Mouse (Mus musculus) heart, embryonic 14.5 days (tissue): ENCODE measurements around the gene Nptx1. TPM values are rescaled to one million over a fixed set of nuclear protein-coding genes. Genes with fewer than 3 reads are reported as not detected.

Source experiments
- ATAC-seq: fragments of 200-750 bp; cut with Nextera tagmentation; 2 replicates; pipeline ENCODE4 v1.8.0; 2017; ENCODE audit warnings: low read depth, moderate TSS enrichment; ENCODE audit not compliant: insufficient number of reproducible peaks, insufficient read depth, low FRiP score
- H3K27ac ChIP-seq, 2 experiments: fragments of 200-500 bp in 1 of 2; fragments of 300-500 bp in 1 of 2; sonication (generic) in 1 of 2; replicated peaks in 1 of 2; 2 replicates each; pipeline ENCODE4 v1.5.1; 2012 to 2014; ENCODE audit warnings: low read depth in 2 of 2, low read length in 2 of 2, control low read depth in 1 of 2, mild to moderate bottlenecking in 1 of 2, mixed read lengths in 1 of 2; ENCODE audit not compliant: control insufficient read depth in 1 of 2, insufficient read depth in 1 of 2
- H3K27me3 ChIP-seq: fragments of 300-500 bp; sonication (generic); 2 replicates; pipeline ENCODE4 v1.6.1; 2014; ENCODE audit warnings: mild to moderate bottlenecking, low read length, control low read depth; ENCODE audit not compliant: control insufficient read depth, insufficient read depth
- H3K36me3 ChIP-seq: fragments of 300-500 bp; sonication (generic); 2 replicates; pipeline ENCODE4 v1.6.1; 2014; ENCODE audit warnings: mild to moderate bottlenecking, control low read depth, low read length, mixed read lengths; ENCODE audit not compliant: control insufficient read depth, insufficient read depth
- H3K4me1 ChIP-seq, 2 experiments: fragments of 200-500 bp in 1 of 2; fragments of 300-500 bp in 1 of 2; sonication (generic) in 1 of 2; 2 replicates each; pipeline ENCODE4 v1.6.1; 2012 to 2014; ENCODE audit warnings: low read length in 2 of 2, control low read depth in 1 of 2, mixed read lengths in 1 of 2; ENCODE audit not compliant: control insufficient read depth in 2 of 2, insufficient read depth in 2 of 2
- H3K4me2 ChIP-seq: fragments of 300-500 bp; sonication (generic); 2 replicates; pipeline ENCODE4 v1.6.1; 2014; ENCODE audit warnings: mild to moderate bottlenecking, low read length
- H3K4me3 ChIP-seq, 2 experiments: fragments of 200-500 bp in 1 of 2; fragments of 300-500 bp in 1 of 2; sonication (generic) in 1 of 2; 2 replicates each; pipeline ENCODE4 v1.5.1; 2012 to 2014; ENCODE audit warnings: low read length in 2 of 2, mild to moderate bottlenecking in 2 of 2, control low read depth in 1 of 2, low read depth in 1 of 2, moderate library complexity in 1 of 2; ENCODE audit not compliant: control insufficient read depth in 1 of 2, insufficient read depth in 1 of 2
- H3K9ac ChIP-seq: fragments of 300-500 bp; sonication (generic); 2 replicates; pipeline ENCODE4 v1.6.1; 2014; ENCODE audit warnings: mild to moderate bottlenecking, low read length
- H3K9me3 ChIP-seq: fragments of 300-500 bp; sonication (generic); 2 replicates; pipeline ENCODE4 v1.6.1; 2016; ENCODE audit warnings: low read length, control low read depth; ENCODE audit not compliant: control insufficient read depth
- WGBS: fragments of 180-500 bp; shearing (Covaris S2); extraction: QIAGEN DNeasy Blood & Tissue Kit; methylation state at CpG from one replicate; pipeline ENCODE4 v1.1.7; 2014; 5-methylcytosine and 5-hydroxymethylcytosine counted together
- polyA plus RNA-seq: library from polyadenylated mRNA; unstranded; fragments of >200 nt; fragmentation: Nextera tagmentation; extraction: Ambion mirVana; gene quantifications from 2 replicates; pipeline ENCODE4 v1.2.1, GENCODE M21; 2014

The Nptx1 gene
- polyA plus RNA-seq, 1 experiment from 2014 or later: 0.81 TPM

DNA sequence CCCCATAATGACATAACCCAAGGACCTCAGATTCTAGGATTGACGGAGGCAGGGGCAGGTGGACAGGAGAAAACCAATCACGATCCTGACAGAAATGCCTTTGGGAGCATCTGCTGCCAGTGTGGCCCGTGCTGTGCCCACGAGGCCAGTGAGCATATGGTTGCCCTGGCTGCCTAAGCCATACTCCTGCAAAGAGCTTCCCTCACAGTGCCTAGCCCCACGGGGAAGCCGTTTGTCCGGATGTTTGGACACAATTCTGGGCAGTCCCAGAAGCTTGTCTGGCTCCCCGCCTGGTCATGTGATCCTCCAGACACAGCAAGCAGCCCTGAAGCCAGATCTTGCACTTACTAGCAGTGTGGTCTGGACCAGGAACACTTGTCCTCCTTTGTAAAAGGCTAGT, 24.8 kb downstream of the Nptx1 start:
- H3K4me2 ChIP-seq: no peak overlapping the region
- H3K36me3 ChIP-seq: no peaks in the 10 kb centered on the region
- peaks cover 2% of the 10 kb centered on the region in 2 experiments; a peak in 1 of 4 replicates for H3K4me1 ChIP-seq
- H3K4me3 ChIP-seq: no peak overlapping the region
- 73% methylated on average over 8 of the region's 8 CpGs for WGBS
- no peak overlapping the region for H3K9ac ChIP-seq
- no peaks in the 10 kb centered on the region for H3K9me3 ChIP-seq
- H3K27ac ChIP-seq: no peak overlapping the region
- H3K27me3 ChIP-seq: no peaks in the 10 kb centered on the region
- ATAC-seq: no peak

- Histone ChIP-seq H3K36me3 (no peaks in the 10 kb centered on the region), H3K9ac (no peak overlapping the region), H3K4me3 (no peak overlapping the region), H3K27me3 (no peaks in the 10 kb centered on the region), H3K4me1 (peaks cover 2% of the 10 kb centered on the region in 2 experiments; a peak in 1 of 4 replicates), H3K9me3 (no peaks in the 10 kb centered on the region), H3K27ac (no peak overlapping the region), H3K4me2 (no peak overlapping the region)
- WGBS: 75% methylated on average over 6 of the region's 6 CpGs
- no peak for ATAC-seq
Measured at GRCm38 (mm10) chr11:119521920-119522710, 25.4 kb downstream of the Nptx1 start.

GRCm38 (mm10) chr11:119520713-119521063, 26.9 kb downstream of the Nptx1 start:
- Histone ChIP-seq H3K4me3 (no peak overlapping the region), H3K9me3 (no peaks in the 10 kb centered on the region), H3K4me2 (no peak overlapping the region), H3K36me3 (no peaks in the 10 kb centered on the region), H3K9ac (no peak overlapping the region), H3K27me3 (peaks cover 8% of the 10 kb centered on the region), H3K27ac (no peak overlapping the region), H3K4me1 (peaks cover 2% of the 10 kb centered on the region in 2 experiments; a peak in 1 of 4 replicates)
- no peak for ATAC-seq

- no peak overlapping the region for H3K4me2 ChIP-seq
- H3K27me3 ChIP-seq: peaks cover 14% of the 10 kb centered on the region
- no peaks in the 10 kb centered on the region for H3K9me3 ChIP-seq
- 56% methylated on average over 5 of the region's 5 CpGs for WGBS
- no peak for ATAC-seq
- no peak overlapping the region for H3K9ac ChIP-seq
- peaks cover 2% of the 10 kb centered on the region in 2 experiments; a peak in 1 of 4 replicates for H3K4me1 ChIP-seq
- H3K27ac ChIP-seq: no peak overlapping the region
- no peaks in the 10 kb centered on the region for H3K36me3 ChIP-seq
- H3K4me3 ChIP-seq: no peak overlapping the region
Measured at GRCm38 (mm10) chr11:119520005-119520712, 27.4 kb downstream of the Nptx1 start.

DNA sequence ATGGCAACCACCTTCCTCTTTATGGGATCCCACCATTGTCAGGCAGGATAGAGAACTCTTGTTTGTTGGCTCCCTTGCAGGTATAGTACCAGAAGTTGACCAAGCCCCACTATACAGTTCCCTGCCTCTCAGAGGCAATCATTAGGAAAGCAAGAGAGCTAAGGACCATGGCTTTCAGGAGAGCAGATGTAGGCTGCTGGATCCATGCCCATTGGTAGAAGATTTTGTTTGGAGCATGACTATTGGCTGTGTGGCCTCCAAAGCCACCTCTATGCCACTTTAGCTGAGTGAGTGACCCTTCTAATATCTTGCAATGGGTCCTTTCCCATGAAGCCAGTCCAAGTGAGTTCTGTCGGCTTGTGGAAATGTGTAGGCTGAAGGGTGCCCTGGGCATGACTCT, 28.2 kb downstream of the Nptx1 start:
- Histone ChIP-seq H3K27ac (no peak overlapping the region), H3K4me1 (no peaks in the 10 kb centered on the region), H3K36me3 (no peaks in the 10 kb centered on the region), H3K9me3 (no peaks in the 10 kb centered on the region), H3K4me3 (no peak overlapping the region), H3K27me3 (peaks cover 21% of the 10 kb centered on the region), H3K9ac (no peak overlapping the region), H3K4me2 (no peak overlapping the region)
- WGBS: 86% methylated on average over 1 of the region's 1 CpGs
- ATAC-seq: no peak

DNA sequence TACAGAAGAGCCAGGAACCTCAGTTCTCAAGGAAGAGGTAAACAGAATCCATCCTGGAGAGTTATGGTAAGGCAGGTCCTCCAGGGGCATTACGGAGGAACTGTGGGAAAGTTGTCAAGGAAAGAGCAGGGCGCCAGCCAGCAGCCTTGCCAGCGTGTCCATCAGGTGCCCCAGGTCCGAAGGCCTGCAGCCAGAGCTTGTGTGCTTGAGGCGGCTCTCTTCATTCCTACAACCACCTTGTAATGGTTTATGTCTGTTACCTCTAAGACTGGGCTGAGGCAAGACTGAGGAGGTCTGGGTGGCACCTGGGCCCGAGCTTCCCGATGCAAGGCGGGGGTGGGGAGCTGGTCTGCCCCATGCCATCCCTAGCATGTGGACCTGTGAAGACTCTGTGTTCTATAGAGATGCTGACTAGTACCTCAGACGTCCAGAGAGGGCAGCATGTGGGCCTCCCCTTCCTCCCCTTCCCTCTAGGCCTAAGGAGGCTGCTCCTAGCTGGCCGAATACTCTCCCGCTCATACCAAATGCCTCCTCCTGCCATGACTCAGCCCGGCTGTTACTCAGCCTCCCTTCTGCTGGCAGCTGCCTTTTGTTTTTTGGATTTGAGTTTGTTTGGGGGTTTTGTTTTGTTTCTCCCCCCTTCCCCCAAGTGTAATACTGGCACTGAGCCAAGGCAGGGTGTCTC, 30.7 kb downstream of the Nptx1 start:
- H3K9ac ChIP-seq: no peak overlapping the region
- H3K27ac ChIP-seq: no peak overlapping the region
- no peaks in the 10 kb centered on the region for H3K9me3 ChIP-seq
- H3K4me1 ChIP-seq: no peaks in the 10 kb centered on the region
- no peaks in the 10 kb centered on the region for H3K36me3 ChIP-seq
- H3K4me3 ChIP-seq: no peak overlapping the region
- WGBS: 55% methylated on average over 12 of the region's 12 CpGs
- ATAC-seq: no peak
- peaks cover 26% of the 10 kb centered on the region for H3K27me3 ChIP-seq
- no peak overlapping the region for H3K4me2 ChIP-seq

- ATAC-seq: no peak
Measured at GRCm38 (mm10) chr11:119515823-119516676, 31.5 kb downstream of the Nptx1 start.

More at GRCm38 (mm10) chr11:119515823-119516676, 31.5 kb downstream of the Nptx1 start:
- Histone ChIP-seq H3K36me3 (no peaks in the 10 kb centered on the region), H3K4me3 (no peak overlapping the region), H3K9ac (no peak overlapping the region), H3K9me3 (no peaks in the 10 kb centered on the region), H3K4me2 (no peak overlapping the region), H3K27ac (no peak overlapping the region), H3K27me3 (peaks cover 26% of the 10 kb centered on the region), H3K4me1 (no peaks in the 10 kb centered on the region)
- 70% methylated on average over 16 of the region's 16 CpGs for WGBS
